Mouse (Mus musculus) layer of hippocampus, adult 11-12 months (tissue): ENCODE measurements around the gene Tnfrsf11a.

Source experiments
- DNase-seq: peaks from one replicate; pipeline ENCODE4 v3.0.0; 2022; ENCODE audit warnings: low spot score

Tnfrsf11a gene

DNA sequence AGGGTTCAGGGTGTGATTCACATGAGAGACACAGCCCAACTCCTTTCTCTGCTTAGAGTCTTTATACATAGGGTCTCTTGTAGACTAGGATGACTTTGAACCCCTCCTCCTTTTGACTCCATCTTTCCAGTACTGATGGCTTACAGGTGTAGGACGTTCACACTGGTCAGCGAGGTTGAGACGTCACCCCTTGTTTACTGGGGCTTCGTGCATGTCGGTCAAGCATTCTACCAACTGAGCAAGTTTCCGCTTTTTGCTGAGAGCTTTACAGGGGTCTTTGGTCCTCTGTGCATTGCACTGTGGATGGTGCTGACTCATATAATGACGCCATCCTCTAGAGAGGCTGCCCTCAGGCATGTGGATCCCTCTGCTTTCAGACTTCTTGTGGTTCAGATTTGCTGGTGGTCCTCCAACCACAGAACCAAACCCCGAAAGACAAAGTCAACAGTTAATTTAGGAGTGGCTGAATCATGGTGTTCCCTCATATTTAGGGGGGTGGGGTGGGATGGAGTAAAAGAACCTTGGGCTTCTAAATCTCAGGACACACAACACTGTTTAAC lies 47.3 kb downstream of the Tnfrsf11a start:
- DNase-seq, result no peak

DNA sequence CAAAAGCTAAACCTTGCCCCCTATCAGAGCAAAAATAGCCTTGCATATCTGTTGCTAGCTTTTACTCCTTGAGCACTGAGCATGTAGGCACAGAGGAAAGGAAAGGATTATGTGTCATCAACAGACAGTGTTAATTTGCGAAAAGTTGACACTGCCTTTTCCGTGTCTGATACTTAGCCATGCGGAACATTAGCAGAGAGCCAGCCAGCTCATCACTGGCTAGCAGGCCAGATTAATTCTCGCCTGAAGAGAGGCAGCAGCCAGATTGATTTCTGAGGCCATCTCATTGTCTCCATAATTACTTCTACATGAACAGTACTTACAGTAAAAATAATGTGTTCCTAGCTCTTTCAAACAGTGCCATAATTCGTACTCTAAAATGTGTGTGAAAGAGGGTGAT lies 48.7 kb downstream of the Tnfrsf11a start:
- no peak for DNase-seq

DNA sequence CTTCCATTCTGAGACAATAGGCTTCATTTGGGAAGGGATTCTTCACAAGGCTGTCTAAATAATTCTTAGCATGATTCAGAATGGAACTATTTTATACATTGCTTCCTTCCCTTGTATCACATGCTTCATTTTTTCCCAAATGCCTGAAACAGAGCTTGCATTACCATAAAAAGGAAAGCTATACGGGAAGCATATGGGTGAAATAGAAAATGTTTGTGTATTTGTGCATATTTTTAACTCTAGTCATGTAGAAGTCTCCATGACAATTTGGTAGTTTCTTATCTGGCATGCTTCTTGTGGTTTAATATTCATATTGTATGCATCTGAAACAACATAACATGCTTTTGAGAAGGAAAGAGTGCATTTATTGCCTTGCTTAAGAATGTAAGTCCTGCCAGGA lies 52.3 kb downstream of the Tnfrsf11a start:
- no peak for DNase-seq

DNA sequence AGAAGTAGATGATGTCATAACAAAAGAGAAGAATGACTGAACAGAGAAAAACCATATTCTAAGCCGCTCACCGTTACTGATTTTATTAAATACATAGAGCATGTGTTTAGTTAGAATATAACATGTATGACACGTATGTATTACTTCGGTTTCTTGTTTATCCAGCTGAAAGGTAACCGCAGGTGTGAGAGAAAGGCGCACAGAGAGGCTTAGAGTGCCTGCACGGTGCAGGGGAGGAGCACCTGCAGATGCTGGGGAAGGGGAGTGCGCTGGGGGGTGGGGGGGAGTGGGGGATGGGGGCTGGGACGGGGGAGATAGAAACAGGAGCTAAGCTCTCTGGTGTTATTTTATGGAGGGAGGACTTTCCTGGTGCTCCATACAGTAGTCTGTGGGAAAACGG lies 62.4 kb downstream of the Tnfrsf11a start:
- DNase-seq, result no peak

DNA sequence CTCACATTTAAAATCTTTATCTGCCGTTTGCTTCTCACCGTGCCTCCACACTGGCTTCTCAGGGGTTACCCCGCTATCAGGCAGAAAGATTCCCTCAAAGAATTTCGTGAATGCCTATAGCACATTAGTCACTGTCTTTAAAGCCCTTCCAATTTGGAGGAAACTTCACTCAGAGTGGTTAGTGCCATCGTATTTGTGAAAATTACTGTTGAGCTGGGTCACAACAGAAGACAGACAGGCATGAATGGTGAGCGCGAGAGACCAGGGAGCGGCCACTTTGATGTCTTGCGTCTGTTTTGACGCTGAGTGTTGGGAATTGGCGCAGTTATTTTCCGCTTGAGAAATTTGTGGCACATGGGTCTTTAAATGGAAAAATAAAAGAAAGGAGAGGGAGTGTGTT lies 62.9 kb downstream of the Tnfrsf11a start:
- no peak for DNase-seq

DNA sequence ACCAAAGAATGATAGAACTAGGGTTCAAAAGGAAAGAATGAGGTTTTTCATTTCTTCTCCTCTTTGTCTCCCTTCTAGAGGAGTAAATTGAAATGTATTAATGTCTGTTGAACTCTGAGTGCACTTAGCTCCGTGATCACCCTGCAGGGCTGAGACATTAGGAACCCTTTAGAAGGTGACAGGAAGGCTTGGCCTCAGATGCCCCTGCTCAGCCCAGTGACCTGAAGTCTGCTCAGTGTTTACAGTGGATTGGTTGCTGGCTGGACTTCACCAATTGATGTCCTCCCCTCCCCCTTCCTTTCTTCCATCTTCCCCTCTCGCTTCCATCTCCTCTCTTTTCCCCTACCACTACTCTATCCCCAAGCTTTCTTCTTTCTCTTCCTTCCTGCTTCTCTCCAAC lies 63.3 kb downstream of the Tnfrsf11a start:
- DNase-seq, result no peak

DNA sequence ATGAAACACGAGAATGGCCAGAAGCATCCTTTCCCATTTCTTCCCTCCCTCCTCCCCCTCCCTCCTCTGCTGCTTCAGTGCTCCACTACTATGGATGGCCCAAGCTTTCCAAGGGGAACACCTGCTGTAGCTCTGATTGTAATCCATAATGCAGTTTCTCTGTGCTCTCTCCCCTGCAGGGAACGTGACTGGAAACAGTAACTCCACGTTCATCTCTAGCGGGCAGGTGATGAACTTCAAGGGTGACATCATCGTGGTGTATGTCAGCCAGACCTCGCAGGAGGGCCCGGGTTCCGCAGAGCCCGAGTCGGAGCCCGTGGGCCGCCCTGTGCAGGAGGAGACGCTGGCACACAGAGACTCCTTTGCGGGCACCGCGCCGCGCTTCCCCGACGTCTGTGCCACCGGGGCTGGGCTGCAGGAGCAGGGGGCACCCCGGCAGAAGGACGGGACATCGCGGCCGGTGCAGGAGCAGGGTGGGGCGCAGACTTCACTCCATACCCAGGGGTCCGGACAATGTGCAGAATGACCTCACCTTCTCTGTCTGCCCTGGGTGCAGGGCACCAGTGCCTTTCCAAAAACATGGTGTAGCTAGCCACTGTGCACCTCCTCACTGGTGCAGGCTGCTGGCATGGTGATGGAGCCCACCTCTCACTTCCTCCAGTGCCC lies 64.0 kb downstream of the Tnfrsf11a start:
- DNase-seq, result no peak

DNA sequence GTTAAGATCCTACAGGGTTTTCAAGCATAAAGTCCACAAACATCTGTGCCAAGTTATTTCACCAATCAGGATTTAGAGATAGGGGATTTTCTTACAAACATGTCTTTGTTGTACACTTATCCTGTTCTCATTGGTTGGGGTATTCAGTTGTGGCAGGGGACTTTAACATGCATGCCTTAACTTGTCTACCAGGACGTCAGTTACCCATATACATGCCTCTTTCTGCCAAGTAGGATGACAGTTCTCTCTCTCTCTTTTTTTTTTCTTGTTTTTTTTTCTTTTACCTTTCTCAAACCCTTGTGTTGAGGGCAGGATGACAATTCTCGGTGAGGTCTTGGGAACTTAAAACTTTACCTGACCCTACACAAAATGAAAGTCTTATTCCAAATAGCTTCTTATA lies 65.9 kb downstream of the Tnfrsf11a start:
- DNase-seq, result no peak

DNA sequence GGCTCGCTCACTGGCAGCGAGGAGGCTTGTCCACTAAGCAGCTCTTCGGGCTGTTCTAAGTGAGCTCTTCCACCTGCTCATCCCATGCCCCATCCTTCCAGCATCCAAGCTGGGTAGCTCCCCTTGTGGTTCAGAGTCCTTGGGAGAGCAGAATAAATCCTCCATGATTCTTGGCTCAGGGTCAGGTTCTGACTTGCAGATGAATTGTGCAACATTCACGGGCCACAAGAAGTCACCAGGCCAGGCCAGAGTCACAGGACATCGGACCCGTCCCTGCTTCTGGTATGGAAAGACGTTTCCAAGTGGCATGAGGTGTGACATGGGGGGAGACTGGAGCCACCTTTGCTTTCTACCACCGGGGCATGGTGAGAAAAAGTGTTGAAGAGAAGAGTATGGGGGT lies 68.3 kb downstream of the Tnfrsf11a start:
- DNase-seq, result no peak

DNA sequence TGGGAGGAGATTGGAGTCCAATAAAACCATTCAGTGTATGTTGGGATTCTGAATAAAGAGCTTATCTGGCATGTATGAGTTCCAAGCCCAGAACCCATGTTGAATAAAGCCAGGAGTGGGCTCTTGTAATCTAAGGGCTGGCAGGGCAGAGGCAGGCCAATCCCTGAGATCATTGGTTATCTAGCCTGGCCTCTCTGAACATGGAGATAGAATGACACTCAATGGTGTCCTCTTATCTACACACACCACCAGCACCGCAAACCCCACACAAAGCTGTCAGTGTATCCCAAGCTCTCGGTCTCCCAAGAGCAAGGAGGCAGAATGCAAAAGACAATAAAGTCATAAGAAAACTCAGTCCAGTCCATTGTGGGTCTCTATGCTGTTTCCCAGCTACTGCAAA lies 70.8 kb downstream of the Tnfrsf11a start:
- DNase-seq, result no peak

DNA sequence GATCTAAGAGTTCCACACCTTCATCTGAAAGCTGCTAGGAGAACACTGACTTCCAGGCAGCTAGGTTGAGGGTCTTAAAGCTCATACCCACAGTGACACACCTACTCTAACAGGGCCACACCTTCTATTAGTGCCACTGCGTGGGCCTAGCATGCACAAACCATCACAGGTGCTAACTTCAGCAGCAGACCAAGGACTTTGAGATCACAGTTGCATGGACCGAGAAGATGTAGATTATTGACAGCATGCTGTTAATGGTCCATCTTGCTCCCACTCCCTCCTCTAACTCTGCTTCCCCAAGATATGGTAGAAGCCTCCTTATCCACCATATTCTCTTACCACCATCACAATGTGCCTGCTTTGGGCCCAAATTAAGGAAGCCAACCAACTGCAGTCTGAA lies 79.2 kb downstream of the Tnfrsf11a start:
- no peak for DNase-seq

DNA sequence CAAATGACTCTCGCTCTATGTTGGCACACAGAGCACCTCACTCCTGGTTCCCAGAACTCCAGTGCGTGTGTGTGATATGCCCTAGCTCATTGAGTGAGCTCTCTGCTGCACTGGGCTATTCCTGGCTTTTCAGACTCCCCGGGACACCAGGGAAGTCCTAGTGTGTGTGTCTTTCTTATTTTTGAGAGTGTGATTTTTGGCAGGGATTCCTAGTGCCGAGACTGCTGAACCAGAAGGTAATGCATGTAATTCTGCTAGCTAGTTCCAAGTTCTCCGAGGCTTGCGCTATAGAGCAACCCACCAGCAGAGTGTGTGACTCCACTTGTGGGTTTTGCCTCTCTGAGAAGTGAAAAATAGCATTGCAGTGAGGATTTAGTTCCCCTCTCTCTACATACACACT lies 96.1 kb downstream of the Tnfrsf11a start:
- no peak for DNase-seq

DNA sequence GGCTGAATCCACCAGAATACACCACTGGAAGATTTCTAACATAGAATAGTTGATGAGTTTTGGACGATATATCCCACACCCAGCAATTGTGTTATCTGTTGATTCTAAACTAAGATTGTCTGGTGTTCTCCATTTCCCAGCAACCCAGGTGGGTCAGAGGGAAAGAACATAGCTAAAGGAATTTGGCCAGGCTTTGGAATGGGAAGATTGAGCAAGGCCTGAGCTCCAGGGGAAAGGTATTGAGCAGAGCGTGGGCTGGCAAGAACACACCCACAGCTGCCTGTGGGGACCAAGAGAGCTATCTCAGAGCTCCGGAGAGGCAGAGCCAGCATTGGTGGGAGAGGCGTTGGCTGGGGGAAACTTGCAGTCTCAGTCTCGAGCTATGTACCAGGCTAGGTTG lies 97.3 kb downstream of the Tnfrsf11a start:
- DNase-seq, result no peak

DNA sequence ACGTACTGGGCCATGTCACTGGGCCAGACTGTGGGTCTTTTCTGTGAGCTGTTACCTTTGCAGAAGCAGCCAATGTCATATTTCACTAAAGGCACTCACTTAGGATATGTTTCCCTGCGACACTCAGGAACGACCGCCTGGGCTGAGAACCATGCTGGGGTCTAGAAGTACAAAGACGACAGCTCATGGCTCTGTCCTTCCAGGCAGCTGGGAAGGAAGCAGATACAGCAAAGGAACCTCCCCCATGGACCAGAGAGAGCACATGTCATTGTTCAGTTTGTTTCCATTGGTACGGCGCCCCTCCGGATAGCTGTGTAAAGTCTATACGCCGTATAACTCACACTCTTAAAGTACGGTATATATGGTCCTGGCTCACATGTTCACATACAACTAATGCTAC lies 97.9 kb downstream of the Tnfrsf11a start:
- DNase-seq, result no peak

DNA sequence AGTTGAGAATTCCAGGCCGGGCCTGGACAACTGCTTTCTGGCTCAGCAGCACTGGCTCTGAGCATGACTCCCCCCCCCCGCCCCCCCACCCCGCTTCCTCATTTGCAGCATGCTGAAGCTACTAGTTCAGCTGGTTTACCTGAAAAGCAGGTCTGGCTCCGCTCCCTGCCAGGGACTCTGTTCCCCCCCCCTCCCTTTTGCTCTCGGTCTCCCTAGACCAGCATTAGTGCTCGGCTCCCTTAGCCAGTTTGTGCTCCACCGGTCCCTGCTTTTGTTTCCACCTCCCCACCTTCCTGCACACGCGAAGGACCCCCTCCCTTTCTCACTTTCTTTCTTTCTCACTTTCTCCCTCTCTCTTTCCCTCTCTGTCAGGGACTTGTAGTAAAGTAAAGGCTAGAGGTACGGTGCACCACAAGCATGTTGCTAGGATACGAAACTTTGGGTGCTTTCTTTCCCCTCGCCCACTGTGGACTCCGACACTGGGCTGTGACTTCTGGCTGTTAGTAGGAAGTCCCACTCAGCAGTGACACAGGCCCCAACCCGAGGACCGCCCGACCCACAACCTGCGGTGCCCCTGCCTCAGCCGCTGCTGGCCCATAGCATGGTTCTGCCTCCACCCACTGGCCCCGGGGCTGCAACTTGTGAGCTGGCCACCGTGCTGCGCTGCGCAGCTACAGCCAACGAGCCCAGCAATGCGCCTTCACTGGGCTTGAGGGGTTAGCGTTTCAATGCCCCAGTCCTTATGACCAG lies 100.2 kb downstream of the Tnfrsf11a start:
- DNase-seq, result no peak

DNA sequence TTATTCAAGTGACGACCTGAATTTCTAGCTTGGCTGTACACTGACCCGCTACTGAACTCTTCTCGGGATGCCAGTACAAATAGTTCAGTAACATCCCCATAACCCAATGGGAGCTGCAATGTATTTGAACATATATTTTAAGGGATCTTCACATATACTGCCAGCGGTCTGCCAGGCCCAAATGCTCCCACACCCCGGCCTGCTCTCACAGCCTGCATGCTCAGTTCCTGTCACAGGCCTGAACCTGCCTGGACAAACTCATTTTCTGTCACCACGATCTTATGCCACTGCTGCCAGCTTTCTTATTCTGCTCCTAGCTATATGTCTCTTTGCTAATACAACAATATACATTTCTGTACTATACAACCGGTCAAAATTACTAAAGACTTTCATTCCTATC lies 100.9 kb downstream of the Tnfrsf11a start:
- DNase-seq, result no peak

DNA sequence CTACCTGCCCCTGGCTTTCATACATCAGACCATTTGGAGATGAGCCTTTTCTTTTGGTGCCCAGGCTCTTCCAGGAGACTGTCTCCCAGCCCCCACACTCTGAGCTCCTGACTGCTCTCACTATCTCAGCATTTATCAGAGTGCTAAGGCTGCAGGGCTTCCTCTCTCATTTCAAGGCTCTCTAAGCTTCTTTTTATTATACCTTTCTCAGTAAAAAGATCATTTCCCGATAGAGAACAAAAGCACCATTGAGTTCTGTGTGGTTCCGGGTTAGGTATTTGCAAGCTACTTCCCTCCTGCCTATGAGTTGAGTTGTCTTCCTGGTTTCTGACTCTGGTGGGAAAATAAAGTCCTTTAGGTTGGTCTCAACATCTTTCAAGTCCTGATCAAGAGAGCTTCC lies 103.0 kb downstream of the Tnfrsf11a start:
- no peak for DNase-seq

DNA sequence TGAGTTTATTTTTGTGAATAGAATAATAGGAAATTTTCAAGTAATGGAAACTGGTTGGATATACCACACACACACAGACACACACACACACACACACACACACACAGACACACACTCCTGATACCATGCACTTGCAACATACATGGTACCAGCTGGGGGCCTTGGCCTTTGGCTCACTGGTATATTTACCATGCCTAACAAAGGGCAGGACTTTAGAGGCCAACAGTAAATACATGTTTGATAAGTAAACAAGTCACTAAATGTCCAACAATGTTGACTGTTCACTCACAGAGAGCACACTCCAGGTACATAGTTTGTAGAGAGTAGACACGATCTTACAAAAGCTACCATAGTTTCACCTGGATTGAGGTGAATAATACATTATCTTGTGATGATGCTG lies 104.6 kb downstream of the Tnfrsf11a start:
- no peak for DNase-seq

DNA sequence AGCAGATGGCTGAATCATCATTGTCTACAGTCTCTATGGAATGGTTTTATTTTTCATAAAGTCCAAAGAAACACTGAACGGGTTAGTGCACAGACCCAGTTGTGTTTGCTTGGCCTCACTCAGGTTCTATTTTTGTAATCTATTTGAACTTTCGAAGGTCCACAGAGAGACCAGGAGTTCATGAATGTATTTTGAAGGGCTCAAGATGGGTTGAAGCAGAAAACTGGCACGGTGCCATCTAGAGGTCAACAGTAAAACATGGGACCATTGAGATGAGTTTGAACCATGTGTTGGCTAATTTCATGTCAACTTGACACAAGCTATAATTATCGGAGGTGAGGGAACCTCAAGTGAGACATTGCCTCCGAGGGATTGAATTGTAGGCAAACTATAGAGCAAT lies 105.1 kb downstream of the Tnfrsf11a start:
- DNase-seq, result no peak

DNA sequence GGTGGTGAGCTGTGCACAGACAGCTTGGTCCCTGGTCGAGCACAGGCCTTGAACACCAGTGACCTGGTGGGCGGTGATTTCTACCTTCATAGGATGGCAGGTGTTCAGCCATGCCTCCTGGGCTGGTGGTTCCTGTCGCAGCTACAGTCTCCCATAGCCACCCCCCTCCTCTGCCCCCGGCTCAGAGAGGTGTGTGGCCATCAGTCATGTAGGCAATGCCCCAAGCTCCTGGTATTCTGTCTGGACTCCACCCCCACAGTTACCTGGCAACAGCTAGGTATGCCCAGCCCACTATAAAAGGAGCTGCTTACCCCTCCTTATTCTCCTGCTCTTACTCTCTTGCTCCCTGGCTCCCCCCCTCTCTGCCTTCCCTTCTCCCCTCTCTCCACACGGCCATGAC lies 105.8 kb downstream of the Tnfrsf11a start:
- DNase-seq, result no peak

DNA sequence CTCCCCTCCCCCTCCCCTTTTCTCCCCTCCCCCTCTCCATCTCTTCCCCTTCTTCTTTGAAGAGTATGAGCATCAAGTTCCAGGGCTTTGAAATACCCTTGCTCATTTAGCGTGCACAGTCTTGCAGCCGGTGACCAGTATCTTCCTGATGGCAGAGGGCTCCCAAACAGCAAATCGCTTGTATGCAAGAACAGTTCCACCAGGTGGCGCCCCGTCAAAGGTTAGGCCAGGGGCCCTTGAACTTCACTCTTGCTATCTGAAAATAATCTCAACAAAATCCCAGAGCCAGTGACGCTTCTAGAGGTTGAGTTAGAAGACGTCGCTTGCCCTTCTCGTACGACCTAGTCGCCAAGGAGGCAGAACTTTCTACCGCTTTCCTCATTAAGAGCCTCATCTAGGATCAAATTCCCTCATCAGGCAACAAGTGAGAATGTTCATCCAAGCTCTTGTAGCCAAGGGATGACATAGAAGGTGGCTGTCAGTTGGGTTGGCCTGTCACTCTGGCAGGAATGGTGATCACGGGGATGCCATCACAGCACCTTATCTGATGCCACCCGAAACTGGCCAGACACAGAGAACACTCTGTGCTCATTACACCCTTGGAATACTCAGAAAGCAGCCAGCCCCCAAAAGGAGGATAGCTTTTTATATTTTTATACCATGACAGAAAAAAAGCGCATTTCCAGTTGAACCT lies 110.7 kb downstream of the Tnfrsf11a start:
- peak; percentile 89 for DNase-seq

DNA sequence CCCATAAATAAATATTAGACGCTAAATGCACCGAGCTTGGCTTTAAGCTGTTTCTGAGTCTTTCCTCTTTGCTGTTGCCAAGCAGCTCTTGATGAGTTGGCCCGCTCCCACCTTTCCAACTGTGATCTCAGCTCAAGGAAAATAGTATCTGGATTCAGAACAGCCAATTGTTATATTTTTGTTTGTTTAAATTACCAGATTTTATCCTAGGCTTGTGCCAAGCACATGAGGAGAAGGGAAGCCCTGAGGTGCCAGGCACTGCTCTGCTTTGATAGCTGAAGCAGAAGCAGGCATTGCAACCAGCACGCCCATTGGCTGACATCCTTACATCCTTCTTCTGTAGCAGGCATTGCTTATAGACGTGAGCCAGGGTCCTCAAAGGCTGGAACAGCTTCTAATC lies 114.5 kb downstream of the Tnfrsf11a start:
- DNase-seq, result no peak
